Mouse (Mus musculus): ENCODE measurements around the gene Fam240a.
A peak's percentile ranks its signal among the peaks of the same experiment; 100 is the strongest.

Fam240a gene

DNA sequence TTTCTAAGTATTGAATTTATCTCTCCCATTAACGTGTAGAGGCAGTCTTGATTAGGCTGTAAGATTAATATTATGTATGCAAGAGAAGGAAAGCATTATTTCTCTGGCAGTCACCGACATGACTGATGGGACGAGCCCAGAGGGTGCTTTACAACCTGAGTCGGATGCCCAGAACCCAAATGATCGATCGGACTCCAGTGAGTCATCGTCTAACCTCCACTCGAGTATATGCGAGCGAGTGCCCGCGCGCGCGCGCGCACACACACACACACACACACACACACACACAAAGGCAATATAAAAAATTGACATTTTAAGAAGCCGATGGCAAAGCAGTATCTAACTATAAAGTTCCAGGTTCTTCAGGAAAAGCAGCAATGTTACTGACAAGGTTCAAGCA is 28.7 kb upstream of the Fam240a start:
- no peak for DNase-seq (ENCODE audit: low read depth, low spot score)

DNA sequence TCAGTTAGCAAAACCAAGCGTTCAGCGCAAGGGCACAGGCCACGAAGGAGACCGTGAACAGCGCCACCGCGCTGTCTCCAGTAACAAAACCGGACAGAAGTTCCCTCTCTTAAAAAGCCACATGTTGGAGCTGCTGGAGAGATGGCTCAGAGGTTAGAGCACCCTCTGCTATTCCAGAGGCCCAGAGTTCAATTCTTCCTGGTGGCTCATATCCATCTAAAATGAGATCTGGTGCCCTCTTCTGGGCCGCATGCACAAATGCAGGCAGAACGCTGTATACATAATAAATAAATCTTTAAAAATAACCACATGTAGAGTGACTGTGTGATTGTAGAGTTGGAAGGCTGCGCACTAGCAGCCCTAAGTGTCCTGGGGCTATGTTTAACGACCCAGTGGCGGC is 27.6 kb upstream of the Fam240a start:
- peak; percentile 49 for DNase-seq (ENCODE audit: low read depth, low spot score)

DNA sequence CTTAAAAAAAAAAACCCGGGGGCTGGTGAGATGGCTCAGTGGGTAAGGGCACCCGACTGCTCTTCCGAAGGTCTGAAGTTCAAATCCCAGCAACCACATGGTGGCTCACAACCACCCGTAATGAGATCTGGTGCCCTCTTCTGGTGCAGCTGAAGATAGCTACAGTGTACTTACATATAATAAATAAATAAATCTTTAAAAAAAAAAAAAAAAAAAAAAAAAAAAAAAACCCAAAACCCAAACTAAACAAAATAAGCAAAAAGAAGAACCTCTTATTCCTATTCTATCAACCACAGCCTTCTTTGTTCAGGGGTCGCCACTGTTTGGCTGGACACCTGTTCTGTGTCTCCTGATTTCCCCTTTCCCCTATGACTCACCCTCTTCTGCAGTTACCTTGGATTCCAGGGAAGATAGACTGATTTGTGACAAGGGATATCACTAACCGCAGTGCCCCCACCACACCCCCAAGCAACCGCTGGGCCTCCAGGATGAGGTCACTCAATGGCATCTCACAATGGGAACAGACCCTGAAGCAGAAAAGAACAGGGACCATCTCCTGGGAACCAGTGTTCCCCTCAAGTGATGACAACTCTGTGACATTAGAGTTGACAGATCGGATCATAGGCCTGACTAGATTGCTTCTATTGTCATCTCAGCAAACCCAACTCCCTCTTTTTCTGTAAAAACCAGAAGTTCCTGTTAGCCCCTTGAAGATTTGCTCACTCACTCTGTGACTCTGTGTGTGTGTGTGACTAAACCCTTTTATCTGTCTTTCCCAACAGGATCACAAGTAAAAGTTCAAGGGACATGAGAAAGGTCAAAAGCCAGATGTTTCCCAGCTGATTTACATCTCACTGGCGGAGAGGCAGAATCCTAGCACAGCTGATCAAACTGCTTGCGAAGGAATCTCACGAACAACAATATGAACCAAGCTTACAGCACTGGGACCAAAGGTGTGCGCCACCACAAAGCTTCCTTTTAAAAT is 21.1 kb upstream of the Fam240a start:
- DNase-seq (ENCODE audit: low read depth, low spot score), result no peak

DNA sequence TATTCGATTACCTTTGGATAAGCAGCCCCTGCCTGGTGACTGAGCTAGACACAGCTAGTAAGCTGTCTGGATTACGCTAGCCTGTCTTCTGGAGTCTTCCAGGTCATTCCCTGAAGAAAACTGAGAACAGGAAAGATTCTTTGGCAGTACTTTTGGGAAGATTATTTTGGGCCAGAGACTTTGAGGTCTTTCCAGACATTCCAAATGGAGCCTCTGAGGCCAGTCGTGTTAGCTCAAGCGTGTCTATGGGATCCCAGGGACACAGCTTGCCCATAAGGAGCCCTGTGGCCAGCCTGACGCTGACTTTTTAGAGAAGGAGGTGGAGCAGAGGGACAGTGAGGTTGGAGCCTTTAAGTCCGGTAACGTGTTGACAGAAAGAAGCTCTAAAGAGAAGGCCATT is 19.3 kb upstream of the Fam240a start:
- DNase-seq (ENCODE audit: low read depth, low spot score), result no peak

DNA sequence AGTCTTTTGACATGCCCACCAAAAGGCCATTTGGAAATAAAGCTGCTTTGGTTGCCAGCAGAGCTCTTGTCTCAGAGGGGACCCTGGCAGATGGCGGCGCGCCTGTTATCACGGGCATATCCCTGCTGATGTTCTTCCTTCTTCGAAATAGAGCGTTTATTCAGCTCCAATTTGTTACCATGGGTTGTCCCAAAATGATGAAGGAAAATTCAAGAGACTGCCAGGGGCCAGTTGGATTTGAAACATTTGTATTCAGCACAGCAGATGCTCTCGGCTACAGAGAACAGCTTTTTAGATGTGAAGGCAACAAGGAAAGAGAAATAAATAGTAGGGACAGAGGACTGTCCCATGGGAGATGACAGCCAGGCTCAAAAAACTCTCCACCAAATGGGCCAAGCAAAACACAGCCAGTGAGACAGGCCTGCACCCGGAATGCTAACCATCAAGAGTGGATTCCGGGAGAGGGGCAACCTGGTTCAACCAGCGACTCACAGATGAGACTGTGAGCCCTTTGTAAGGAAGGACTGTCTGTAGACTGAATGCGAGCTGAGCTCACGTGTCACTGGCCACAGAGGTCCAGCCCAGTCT is 17.3 kb upstream of the Fam240a start:
- DNase-seq (ENCODE audit: low read depth, low spot score), result no peak

DNA sequence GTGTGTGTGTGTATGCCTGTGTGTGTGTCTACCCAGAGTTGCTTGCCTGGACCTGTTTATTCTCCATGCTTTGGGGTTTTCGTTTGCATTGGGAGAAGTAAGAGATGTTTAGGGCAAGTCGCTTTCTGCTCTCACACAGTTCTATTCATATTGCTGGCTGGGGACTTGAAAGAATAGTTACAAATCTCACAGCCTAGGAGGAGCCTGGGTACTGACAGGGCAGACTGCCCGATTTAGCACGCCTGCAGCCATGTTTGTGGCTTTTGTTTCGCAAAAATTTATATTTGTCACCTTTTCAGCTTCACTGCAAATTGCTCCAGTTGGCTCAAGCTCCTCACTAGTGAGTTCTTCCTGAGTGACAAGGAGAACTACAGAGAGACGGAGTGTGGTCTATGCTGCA is 14.9 kb upstream of the Fam240a start:
- DNase-seq (ENCODE audit: low read depth, low spot score), result peak; percentile 21

DNA sequence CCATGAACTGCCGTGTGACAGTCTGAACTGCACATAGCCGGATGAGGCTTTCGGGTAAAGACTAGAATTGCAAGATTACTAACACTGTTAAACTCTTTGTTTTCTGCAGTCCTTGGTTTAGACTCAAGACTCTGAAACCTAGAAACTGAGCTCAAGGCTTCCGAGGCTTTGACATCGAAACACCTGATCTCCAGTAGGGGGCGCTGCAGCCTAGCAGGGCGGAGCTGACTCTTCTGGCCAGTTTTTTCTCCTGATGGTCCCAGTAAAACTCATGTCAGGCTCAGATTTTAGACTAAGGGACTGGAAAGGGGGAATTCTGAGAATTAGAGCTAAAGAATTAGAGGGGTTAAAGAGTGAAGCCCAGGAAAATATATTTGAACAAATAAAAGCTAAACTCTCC is 6.1 kb upstream of the Fam240a start:
- DNase-seq (ENCODE audit: low read depth, low spot score), result peak; percentile 70

DNA sequence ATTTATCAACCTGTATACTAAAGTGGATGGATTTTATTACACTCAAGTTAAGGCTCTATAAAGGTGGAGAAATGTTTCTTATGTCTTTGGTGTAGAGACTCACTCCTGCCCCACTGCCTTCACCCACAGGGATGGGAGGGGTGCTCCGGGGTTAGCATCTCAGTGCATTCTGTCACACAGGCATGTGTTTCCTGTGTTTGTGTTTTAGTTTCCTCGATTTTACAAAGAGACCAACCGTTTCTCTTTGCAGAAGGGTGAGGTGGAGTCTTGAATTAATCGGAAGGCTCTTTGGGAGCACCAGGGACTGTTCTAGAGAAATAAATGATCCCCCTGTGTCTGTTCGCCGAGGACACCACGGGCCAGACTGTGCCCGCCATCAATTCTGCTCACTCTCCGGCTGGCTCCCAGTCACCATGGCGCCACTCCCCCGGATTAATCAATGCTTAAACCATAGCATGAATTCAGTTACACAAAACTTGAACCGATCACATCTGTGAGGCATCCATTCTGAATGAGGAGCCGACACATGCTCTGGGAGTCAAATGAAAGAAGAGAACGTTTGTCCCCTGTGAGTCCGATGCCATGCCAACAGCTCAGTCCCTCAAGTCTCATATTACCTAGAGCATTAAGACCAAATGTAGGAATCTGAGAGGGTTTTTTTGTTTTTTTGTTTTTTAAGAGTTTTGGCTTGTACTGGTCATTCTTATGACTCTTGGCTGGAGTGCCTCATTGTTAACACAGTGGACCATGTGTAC is 4.2 kb upstream of the Fam240a start:
- DNase-seq (ENCODE audit: low read depth, low spot score), result no peak

DNA sequence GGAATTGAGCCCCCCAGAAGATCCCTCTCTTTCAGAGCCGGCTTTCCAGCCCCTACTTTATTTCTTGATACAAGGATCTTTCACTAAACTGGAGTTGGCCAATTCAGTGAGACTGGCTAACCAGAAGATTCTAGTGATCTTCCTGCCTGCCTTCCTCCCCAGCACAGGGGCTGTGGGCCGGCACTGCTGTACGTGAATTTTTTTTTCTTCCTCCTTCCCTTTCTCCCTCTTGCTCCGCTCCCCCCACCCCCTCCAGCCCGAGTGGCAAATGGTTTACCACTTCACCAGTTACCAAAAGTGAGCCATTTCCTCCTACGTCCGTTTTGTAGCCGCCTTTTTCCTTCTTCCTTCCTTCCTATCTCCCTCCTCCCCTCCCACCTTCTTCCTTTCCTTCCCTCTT is 1.2 kb downstream of the Fam240a start:
- DNase-seq (ENCODE audit: low read depth, low spot score), result no peak

DNA sequence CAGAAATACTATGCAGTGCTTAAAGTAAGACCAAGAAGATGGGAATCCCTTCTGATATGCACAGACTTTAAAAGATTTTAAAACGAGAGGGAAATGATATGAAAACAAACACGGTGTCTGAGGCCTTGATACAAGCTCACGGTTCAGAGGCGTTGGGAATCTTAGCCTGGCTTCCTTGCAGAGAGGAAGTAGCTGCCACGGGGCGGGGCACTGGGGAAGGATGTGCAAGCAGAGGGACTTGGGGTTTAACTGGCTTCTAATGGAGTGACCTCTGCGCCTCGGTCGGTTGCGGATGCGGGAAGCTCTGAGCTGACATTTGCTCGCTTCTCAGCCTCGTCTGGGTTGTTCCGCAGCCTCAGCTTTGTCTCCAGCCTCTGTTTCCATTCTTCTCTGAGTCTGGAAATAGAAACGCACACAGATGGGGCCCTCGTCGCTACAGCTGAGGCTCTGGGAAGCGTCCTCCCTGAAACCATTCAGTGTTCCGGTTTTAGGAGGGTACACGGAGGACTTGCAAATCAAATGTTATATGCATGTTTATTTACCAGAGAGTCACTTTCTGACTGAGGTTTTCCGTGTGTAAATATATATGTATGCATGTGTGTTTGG is 1.9 kb downstream of the Fam240a start:
- no peak for DNase-seq (ENCODE audit: low read depth, low spot score)

DNA sequence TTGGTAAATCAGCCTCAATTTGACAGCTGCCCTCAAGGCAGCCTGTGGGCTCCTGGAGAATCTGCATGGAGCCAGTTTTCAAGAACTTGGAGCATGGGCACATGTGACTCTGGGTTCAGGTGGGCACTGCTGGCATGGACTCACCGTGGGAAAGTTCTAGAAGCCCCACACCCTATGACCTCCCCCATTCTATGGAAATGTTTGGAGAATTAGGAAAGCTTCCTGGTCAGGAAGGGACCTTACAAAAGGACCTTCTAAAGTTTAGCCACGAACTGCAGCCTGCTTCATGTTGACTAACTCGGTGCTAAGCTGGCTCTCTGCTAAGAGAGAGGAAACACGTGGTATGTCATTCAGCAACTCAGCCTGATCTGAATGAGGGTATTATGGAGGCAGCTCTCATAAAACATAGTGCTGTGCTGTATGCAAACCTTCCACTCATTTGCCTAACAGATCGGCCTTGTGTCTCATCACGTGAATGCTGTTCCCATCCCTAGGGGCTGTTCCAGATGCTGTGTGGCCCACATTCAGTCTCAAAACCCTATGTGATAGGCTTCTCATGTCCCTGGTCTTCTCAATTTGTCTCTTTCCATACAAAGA is 7.2 kb downstream of the Fam240a start:
- no peak for DNase-seq (ENCODE audit: low read depth, low spot score)

DNA sequence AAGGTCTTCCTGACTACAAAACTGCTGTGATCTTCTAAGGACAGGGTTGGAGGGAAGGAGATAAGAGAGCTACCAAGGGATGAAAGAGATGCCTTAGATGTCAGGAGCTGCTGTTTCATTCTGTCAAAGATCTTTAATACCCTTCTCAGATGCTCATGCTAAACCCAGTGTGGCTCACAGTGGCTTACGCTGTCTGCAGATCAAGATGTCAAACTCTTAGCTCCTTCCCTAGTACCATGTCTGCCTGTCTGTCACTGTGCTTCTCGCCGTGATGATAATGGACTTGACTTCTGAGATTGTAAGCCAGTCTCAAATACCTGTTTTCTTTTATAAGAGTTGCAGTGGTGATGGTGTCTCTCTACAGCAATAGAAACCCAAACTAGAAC is 8.0 kb downstream of the Fam240a start:
- no peak for DNase-seq (ENCODE audit: low read depth, low spot score)

DNA sequence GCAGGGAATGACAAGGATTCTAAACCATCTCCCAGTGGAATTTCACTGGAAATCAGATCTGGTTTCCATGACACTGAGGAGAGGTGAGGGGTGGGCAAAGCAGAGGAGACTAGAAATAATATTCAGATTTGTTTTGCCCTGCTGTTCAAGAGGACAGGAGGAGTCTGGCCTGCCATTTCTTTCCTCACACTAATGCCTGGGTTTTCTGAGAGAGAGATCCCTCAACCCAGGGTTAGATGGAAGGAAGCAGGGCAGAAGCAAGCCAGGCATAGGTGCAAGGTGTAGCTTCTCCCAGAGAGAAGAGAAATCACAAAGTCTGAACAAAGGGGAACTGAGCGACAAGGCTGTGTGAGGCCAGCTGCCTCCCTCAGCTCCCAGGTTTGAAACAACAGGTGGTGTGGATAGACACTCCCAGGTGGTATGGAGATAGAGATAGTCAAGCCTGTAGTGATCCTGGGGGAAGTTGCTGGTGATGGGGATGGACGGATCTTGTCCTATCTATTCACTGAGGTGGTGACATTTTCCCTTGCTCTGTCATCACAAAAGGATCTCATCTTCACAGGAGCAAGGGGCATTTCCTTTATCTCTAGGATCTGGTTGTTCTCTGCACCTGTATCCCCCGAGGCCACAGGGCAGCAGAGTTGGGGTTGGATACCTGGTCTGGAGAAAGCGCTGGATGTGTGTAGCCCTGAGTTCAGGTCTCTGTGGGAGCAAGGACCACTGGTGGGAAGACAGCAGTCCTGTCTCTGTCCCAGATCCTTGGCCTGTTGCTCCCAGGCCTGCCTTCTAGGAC is 8.6 kb downstream of the Fam240a start:
- no peak for DNase-seq (ENCODE audit: low read depth, low spot score)

DNA sequence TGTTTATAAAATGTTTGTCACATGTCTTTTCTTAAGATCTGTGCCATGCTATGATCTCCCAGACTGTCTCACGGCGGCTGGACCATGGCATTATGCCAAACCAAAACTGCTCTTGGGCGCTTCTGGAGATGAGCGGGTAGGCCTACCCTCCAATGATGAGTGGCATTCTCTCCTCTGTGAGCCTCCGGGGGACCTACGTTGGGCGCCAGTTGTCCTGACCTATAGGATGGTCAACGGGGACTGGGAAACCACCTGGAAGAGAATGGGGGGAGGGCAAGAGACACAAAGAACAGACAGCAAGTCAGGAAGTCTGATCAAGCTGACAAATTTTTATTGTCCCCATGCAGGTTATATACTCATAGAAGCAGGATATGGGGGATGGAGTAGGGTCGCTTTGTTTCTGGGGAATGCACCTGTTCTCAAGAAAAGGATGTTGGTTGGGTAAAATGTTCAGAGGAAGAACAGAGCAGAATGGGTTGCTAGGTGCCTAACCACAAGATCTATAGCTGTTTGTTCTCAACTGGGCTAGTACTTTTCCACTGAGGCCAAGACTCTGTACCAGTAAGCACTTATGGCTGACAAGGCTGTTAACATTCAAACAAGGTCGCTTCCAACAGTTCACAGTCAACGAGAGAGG is 9.3 kb downstream of the Fam240a start:
- no peak for DNase-seq (ENCODE audit: low read depth, low spot score)

DNA sequence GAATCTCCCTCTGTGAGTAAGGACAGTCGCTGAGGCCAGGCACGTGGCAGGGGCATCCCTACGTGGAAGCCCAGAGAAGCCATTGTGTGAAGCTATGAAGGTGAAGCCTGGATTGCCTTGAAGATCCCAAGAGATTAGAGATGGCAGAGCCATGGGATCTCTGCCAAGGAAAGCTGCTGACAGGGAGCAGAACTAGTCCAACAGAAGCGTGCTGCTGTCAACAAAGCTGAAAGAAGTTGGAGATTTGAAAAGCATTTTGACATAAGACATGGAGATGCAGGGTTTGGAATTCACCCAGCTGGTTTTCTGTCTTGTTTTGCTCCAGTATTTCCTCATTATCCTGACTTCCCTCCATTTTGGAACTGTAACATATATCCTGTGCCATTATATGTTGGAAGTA is 14.4 kb downstream of the Fam240a start:
- DNase-seq (ENCODE audit: low read depth, low spot score), result no peak

DNA sequence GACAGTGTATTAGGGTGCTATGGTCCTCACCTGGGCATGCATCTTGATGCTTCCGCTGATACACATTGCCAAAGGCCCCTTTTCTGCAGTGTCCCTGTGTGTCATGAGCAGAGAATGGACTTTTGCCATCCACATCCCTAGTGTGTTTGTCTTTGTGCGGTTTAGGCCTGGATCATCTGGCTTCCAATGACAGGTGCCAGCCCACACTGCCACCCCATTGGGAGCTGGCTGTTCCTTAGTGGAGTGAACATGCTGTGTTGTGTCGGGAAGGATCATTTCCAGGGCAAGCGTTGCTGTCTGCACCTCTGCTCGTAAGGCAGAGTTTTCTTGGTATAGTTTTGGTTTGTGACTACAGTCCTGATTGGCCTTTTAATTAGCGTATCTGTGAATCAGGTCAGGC is 15.5 kb downstream of the Fam240a start:
- DNase-seq (ENCODE audit: low read depth, low spot score), result no peak

DNA sequence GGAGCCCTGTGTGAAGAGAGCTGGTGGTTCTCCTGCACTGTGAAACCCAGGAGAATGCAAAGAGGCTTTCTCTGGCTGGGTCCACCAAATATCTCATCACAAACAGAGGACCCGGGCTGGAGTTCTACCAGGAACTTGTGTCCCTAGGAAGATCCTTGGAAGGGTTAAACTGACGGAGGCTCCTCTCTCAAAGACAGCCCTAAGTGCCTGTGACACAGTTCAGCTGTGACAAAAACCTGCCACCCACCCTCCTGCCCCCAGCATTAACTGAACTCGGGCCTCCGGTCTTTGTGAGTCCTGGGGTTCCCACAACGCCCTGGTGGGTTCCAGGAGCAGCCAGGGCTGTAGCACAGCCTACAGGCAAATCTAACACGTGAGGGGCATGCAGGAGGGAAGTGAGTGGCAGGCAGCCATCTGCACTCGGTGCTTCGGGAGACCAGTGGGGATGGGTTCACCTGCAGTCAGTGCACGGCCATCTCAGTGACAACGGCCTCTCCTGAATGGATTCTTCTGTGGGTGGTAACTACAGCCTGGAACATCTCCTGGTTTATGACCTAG is 17.1 kb downstream of the Fam240a start:
- DNase-seq (ENCODE audit: low read depth, low spot score), result no peak

DNA sequence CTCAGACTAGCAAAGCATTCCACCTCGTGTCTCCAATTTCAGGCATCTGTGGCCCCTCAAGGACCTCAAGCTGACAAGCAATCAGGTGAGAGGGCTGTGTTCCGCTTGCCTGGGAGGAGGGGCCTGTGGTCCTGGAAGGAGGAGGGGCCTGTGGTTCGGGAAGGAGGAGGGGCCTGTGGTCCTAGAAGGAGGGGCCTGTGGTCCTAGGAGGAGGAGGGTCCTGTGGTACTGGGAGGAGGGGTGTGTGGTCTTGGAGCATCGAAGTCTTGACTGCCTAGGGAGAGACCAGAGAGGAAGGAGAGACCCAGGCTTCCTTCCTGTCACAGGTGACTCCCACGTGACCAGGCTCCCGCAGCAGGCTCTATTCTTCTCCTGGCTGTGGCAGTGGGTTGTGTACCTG is 20.1 kb downstream of the Fam240a start:
- DNase-seq (ENCODE audit: low read depth, low spot score), result no peak

DNA sequence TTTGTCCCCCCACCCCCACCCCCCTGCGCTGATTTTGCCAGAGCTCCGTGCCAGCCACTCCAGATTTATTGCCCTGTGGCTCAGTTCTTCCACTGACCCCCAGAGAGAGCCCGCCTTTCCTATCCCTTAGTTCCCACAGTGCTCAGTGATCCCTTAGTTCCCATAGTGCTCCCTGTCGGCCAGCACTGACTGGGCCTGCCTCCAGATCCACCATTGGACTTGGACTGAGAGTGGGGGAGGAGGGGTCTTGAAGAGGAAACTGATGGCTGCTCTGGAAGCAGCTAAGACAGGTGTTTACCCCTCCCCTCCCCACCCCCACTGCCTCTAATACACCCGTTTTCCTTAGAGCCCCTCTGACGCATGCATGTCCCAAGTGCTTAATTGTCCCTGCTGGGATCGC is 20.7 kb downstream of the Fam240a start:
- DNase-seq (ENCODE audit: low read depth, low spot score), result no peak

DNA sequence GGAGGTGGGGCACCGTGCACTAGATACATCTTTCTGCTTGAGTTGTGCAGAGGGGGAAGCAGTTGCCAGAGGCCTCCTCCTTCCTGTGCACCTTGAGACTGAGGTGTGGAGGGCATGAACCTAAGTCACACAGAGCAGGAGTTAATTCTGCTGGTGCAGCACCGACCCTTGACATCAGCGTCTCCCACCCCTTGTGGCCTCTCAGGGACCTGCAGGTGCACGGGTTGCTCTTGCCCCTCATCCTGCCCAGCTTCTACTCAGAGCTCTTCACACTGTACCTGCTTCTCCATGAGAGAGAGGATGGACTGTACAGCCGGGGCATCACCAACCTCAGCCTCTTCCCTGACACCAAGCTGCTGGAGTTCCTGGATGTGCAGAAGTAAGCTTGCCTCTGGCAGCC is 21.2 kb downstream of the Fam240a start:
- no peak for DNase-seq (ENCODE audit: low read depth, low spot score)

Measured in 3T3-L1 (cell line).